Mouse (Mus musculus): Measurements from ENCODE around the gene Gm20388. TPM values are rescaled to one million over a fixed set of nuclear protein-coding genes. Genes with fewer than 3 reads are reported as not detected.

Gene Gm20388
- polyA plus RNA-seq, 1 experiment from 2014 or later, result not detected

GRCm38 (mm10) chr8:123894502-123895097, 3984.0 kb downstream of the Gm20388 start, which contains the start of gene Acta1:
Gene Acta1 (minus strand): TSS chr8:123894751.
- no peak for ATAC-seq (ENCODE audit: insufficient number of reproducible peaks, low FRiP score, low TSS enrichment, low read depth)
- 17% methylated on average over 15 of the region's 15 CpGs for WGBS
- no peak for DNase-seq (ENCODE audit: low spot score)
- Histone ChIP-seq H3K4me3 (ENCODE audit: low read depth, low read length) (no peak within 1 kb of the TSS), H3K27ac (replicated peaks; ENCODE audit: low read depth, low read length) (no peak within 1 kb of the TSS), H3K9ac (ENCODE audit: low read length) (no peak within 1 kb of the TSS), H3K27me3 (ENCODE audit: control insufficient read depth, insufficient read depth, low read length) (peaks cover 51% of the 10 kb centered on the region), H3K9me3 (ENCODE audit: control insufficient read depth, low read length) (no peaks in the 10 kb centered on the region), H3K4me2 (ENCODE audit: low read depth, severe bottlenecking) (no peak within 1 kb of the TSS), H3K4me1 (ENCODE audit: control insufficient read depth, insufficient read depth, low read length) (peaks cover 4% of the 10 kb centered on the region; the same call in 1 of the 2 replicates), H3K36me3 (ENCODE audit: control insufficient read depth, insufficient read depth, low read length) (0 out of 2 replicates have a peak, but pooled peaks cover 2% of the 10 kb centered on the region)

GRCm38 (mm10) chr8:123895230-123895629, 3984.6 kb downstream of the Gm20388 start:
- Histone ChIP-seq H3K36me3 (ENCODE audit: control insufficient read depth, insufficient read depth, low read length) (peaks cover 2% of the 10 kb centered on the region; the same call in 1 of the 2 replicates), H3K4me3 (ENCODE audit: low read depth, low read length) (no peak overlapping the region), H3K27me3 (ENCODE audit: control insufficient read depth, insufficient read depth, low read length) (peaks cover 51% of the 10 kb centered on the region), H3K9me3 (ENCODE audit: control insufficient read depth, low read length) (no peaks in the 10 kb centered on the region), H3K4me1 (ENCODE audit: control insufficient read depth, insufficient read depth, low read length) (peaks cover 4% of the 10 kb centered on the region; the same call in 1 of the 2 replicates), H3K27ac (replicated peaks; ENCODE audit: low read depth, low read length) (no peak overlapping the region), H3K4me2 (ENCODE audit: low read depth, severe bottlenecking) (no peak overlapping the region), H3K9ac (ENCODE audit: low read length) (no peak overlapping the region)
- no peak for DNase-seq (ENCODE audit: low spot score)
- WGBS, result 82% methylated on average over 4 of the region's 4 CpGs
- no peak; the same call in 1 of the 2 replicates for ATAC-seq (ENCODE audit: insufficient number of reproducible peaks, low FRiP score, low TSS enrichment, low read depth)

- H3K27me3 ChIP-seq (ENCODE audit: control insufficient read depth, insufficient read depth, low read length), result peaks cover 48% of the 10 kb centered on the region
- no peak for ATAC-seq (ENCODE audit: insufficient number of reproducible peaks, low FRiP score, low TSS enrichment, low read depth)
- H3K9me3 ChIP-seq (ENCODE audit: control insufficient read depth, low read length), result no peaks in the 10 kb centered on the region
- peaks cover 4% of the 10 kb centered on the region; the same call in 1 of the 2 replicates for H3K4me1 ChIP-seq (ENCODE audit: control insufficient read depth, insufficient read depth, low read length)
- no peak overlapping the region for H3K4me3 ChIP-seq (ENCODE audit: low read depth, low read length)
- no peak overlapping the region for H3K9ac ChIP-seq (ENCODE audit: low read length)
- no peak overlapping the region for H3K27ac ChIP-seq (replicated peaks; ENCODE audit: low read depth, low read length)
- WGBS, result 68% methylated on average over 9 of the region's 9 CpGs
- no peak overlapping the region for H3K4me2 ChIP-seq (ENCODE audit: low read depth, severe bottlenecking)
- H3K36me3 ChIP-seq (ENCODE audit: control insufficient read depth, insufficient read depth, low read length), result peaks cover 2% of the 10 kb centered on the region; the same call in 1 of the 2 replicates
- DNase-seq (ENCODE audit: low spot score), result no peak
These were observed 3985.2 kb downstream of the Gm20388 start for GRCm38 (mm10) chr8:123895680-123896365.

GRCm38 (mm10) chr8:123896366-123896761, 3985.7 kb downstream of the Gm20388 start:
- no peak overlapping the region for H3K9ac ChIP-seq (ENCODE audit: low read length)
- peaks cover 4% of the 10 kb centered on the region; the same call in 1 of the 2 replicates for H3K4me1 ChIP-seq (ENCODE audit: control insufficient read depth, insufficient read depth, low read length)
- no peak for DNase-seq (ENCODE audit: low spot score)
- no peak for ATAC-seq (ENCODE audit: insufficient number of reproducible peaks, low FRiP score, low TSS enrichment, low read depth)
- no peak overlapping the region for H3K4me2 ChIP-seq (ENCODE audit: low read depth, severe bottlenecking)
- H3K27me3 ChIP-seq (ENCODE audit: control insufficient read depth, insufficient read depth, low read length), result peaks cover 43% of the 10 kb centered on the region
- H3K9me3 ChIP-seq (ENCODE audit: control insufficient read depth, low read length), result no peaks in the 10 kb centered on the region
- H3K4me3 ChIP-seq (ENCODE audit: low read depth, low read length), result no peak overlapping the region
- no peak overlapping the region for H3K27ac ChIP-seq (replicated peaks; ENCODE audit: low read depth, low read length)
- 59% methylated on average over 14 of the region's 14 CpGs for WGBS
- peaks cover 2% of the 10 kb centered on the region; the same call in 1 of the 2 replicates for H3K36me3 ChIP-seq (ENCODE audit: control insufficient read depth, insufficient read depth, low read length)

- no peak for DNase-seq (ENCODE audit: low spot score)
- Histone ChIP-seq H3K27ac (replicated peaks; ENCODE audit: low read depth, low read length) (no peak overlapping the region), H3K9ac (ENCODE audit: low read length) (no peak overlapping the region), H3K9me3 (ENCODE audit: control insufficient read depth, low read length) (no peaks in the 10 kb centered on the region), H3K4me1 (ENCODE audit: control insufficient read depth, insufficient read depth, low read length) (peaks cover 4% of the 10 kb centered on the region; the same call in 1 of the 2 replicates), H3K27me3 (ENCODE audit: control insufficient read depth, insufficient read depth, low read length) (peaks cover 39% of the 10 kb centered on the region), H3K4me3 (ENCODE audit: low read depth, low read length) (no peak overlapping the region), H3K36me3 (ENCODE audit: control insufficient read depth, insufficient read depth, low read length) (peaks cover 2% of the 10 kb centered on the region; the same call in 1 of the 2 replicates), H3K4me2 (ENCODE audit: low read depth, severe bottlenecking) (no peak overlapping the region)
- 60% methylated on average over 10 of the region's 10 CpGs for WGBS
- no peak for ATAC-seq (ENCODE audit: insufficient number of reproducible peaks, low FRiP score, low TSS enrichment, low read depth)
These were observed 3986.1 kb downstream of the Gm20388 start for GRCm38 (mm10) chr8:123896774-123897173.

- peaks cover 4% of the 10 kb centered on the region; the same call in 1 of the 2 replicates for H3K36me3 ChIP-seq (ENCODE audit: control insufficient read depth, insufficient read depth, low read length)
- 89% methylated on average over 5 of the region's 5 CpGs for WGBS
- no peak for ATAC-seq (ENCODE audit: insufficient number of reproducible peaks, low FRiP score, low TSS enrichment, low read depth)
These were observed 3987.9 kb downstream of the Gm20388 start for GRCm38 (mm10) chr8:123898576-123898975.

GRCm38 (mm10) chr8:123899366-123899765, 3988.7 kb downstream of the Gm20388 start:
- DNase-seq (ENCODE audit: low spot score), result no peak
- no peak overlapping the region for H3K4me3 ChIP-seq (ENCODE audit: low read depth, low read length)
- H3K36me3 ChIP-seq (ENCODE audit: control insufficient read depth, insufficient read depth, low read length), result peaks cover 7% of the 10 kb centered on the region; the same call in 1 of the 2 replicates
- 88% methylated on average over 7 of the region's 7 CpGs for WGBS
- H3K4me2 ChIP-seq (ENCODE audit: low read depth, severe bottlenecking), result no peak overlapping the region
- H3K9me3 ChIP-seq (ENCODE audit: control insufficient read depth, low read length), result no peaks in the 10 kb centered on the region
- H3K4me1 ChIP-seq (ENCODE audit: control insufficient read depth, insufficient read depth, low read length), result no peaks in the 10 kb centered on the region
- no peak for ATAC-seq (ENCODE audit: insufficient number of reproducible peaks, low FRiP score, low TSS enrichment, low read depth)
- no peak overlapping the region for H3K9ac ChIP-seq (ENCODE audit: low read length)
- no peak overlapping the region for H3K27ac ChIP-seq (replicated peaks; ENCODE audit: low read depth, low read length)
- H3K27me3 ChIP-seq (ENCODE audit: control insufficient read depth, insufficient read depth, low read length), result peaks cover 13% of the 10 kb centered on the region

More at GRCm38 (mm10) chr8:123898576-123898975, 3987.9 kb downstream of the Gm20388 start:
- H3K4me3 ChIP-seq (ENCODE audit: low read depth, low read length), result no peak overlapping the region
- DNase-seq (ENCODE audit: low spot score), result no peak
- H3K27me3 ChIP-seq (ENCODE audit: control insufficient read depth, insufficient read depth, low read length), result peaks cover 21% of the 10 kb centered on the region
- H3K4me1 ChIP-seq (ENCODE audit: control insufficient read depth, insufficient read depth, low read length), result no peaks in the 10 kb centered on the region
- H3K9ac ChIP-seq (ENCODE audit: low read length), result no peak overlapping the region
- H3K9me3 ChIP-seq (ENCODE audit: control insufficient read depth, low read length), result no peaks in the 10 kb centered on the region
- H3K4me2 ChIP-seq (ENCODE audit: low read depth, severe bottlenecking), result no peak overlapping the region
- no peak overlapping the region for H3K27ac ChIP-seq (replicated peaks; ENCODE audit: low read depth, low read length)

GRCm38 (mm10) chr8:123902653-123903052, 3992.0 kb downstream of the Gm20388 start:
- Histone ChIP-seq H3K9ac (ENCODE audit: low read length) (no peak overlapping the region), H3K4me3 (ENCODE audit: low read depth, low read length) (no peak overlapping the region), H3K36me3 (ENCODE audit: control insufficient read depth, insufficient read depth, low read length) (peaks cover 14% of the 10 kb centered on the region; the same call in 1 of the 2 replicates), H3K27me3 (ENCODE audit: control insufficient read depth, insufficient read depth, low read length) (no peaks in the 10 kb centered on the region), H3K4me2 (ENCODE audit: low read depth, severe bottlenecking) (no peak overlapping the region), H3K9me3 (ENCODE audit: control insufficient read depth, low read length) (no peaks in the 10 kb centered on the region), H3K27ac (replicated peaks; ENCODE audit: low read depth, low read length) (no peak overlapping the region), H3K4me1 (ENCODE audit: control insufficient read depth, insufficient read depth, low read length) (no peaks in the 10 kb centered on the region)
- DNase-seq (ENCODE audit: low spot score) (no peak), ATAC-seq (ENCODE audit: insufficient number of reproducible peaks, low FRiP score, low TSS enrichment, low read depth) (no peak)
- 89% methylated on average over 7 of the region's 7 CpGs for WGBS
